Mouse (Mus musculus) cerebellum, adult 8-10 months (tissue): Measurements from ENCODE around the gene Lbx2.

ENCODE experiments used
- DNase-seq: peaks from one replicate; pipeline ENCODE4 v3.0.0; 2022

Gene Lbx2

GRCm38 (mm10) chr6:83086121-83087035 is at the start of gene Lbx2:
TSS of gene Lbx2 (plus strand) at chr6:83086367.
- DNase-seq: no peak

GRCm38 (mm10) chr6:83037188-83037587 is 49.0 kb upstream of the Lbx2 start:
- DNase-seq: no peak

GRCm38 (mm10) chr6:83038496-83039012 is 47.6 kb upstream of the Lbx2 start:
- DNase-seq: peak; percentile 89

GRCm38 (mm10) chr6:83040601-83041000 is 45.6 kb upstream of the Lbx2 start:
- DNase-seq: no peak

GRCm38 (mm10) chr6:83043561-83043960 is 42.6 kb upstream of the Lbx2 start:
- DNase-seq: no peak

- DNase-seq: no peak
Observed at GRCm38 (mm10) chr6:83043993-83044392, 42.2 kb upstream of the Lbx2 start.

GRCm38 (mm10) chr6:83044742-83045141 is 41.4 kb upstream of the Lbx2 start:
- DNase-seq: no peak

GRCm38 (mm10) chr6:83049367-83049766 is 36.8 kb upstream of the Lbx2 start:
- no peak for DNase-seq

- peak; percentile 36 for DNase-seq
Observed at GRCm38 (mm10) chr6:83053136-83053960, 32.8 kb upstream of the Lbx2 start.

- DNase-seq: peak; percentile 95
Observed at GRCm38 (mm10) chr6:83054074-83054851, 31.9 kb upstream of the Lbx2 start, which contains the start of gene Aup1. TSS of gene Aup1 (plus strand) at chr6:83054521.

GRCm38 (mm10) chr6:83054871-83055431 is 31.2 kb upstream of the Lbx2 start, which contains the start of gene Htra2:
TSS of gene Htra2 (minus strand) at chr6:83055273.
- DNase-seq: no peak

GRCm38 (mm10) chr6:83057790-83058189 is 28.4 kb upstream of the Lbx2 start, which contains the start of gene Dqx1:
TSS of gene Dqx1 (plus strand) at chr6:83057844.
- DNase-seq: peak; percentile 24

- DNase-seq: no peak
Observed at GRCm38 (mm10) chr6:83058725-83059124, 27.4 kb upstream of the Lbx2 start.

- no peak for DNase-seq
Observed at GRCm38 (mm10) chr6:83065995-83066394, 20.2 kb upstream of the Lbx2 start.

GRCm38 (mm10) chr6:83066441-83066840 is 19.7 kb upstream of the Lbx2 start:
- no peak for DNase-seq

- no peak for DNase-seq
Observed at GRCm38 (mm10) chr6:83068221-83068620, 17.9 kb upstream of the Lbx2 start.

- DNase-seq: no peak
Observed at GRCm38 (mm10) chr6:83068706-83069487, 17.3 kb upstream of the Lbx2 start.

GRCm38 (mm10) chr6:83069488-83070246 is 16.5 kb upstream of the Lbx2 start:
- peak; percentile 28 for DNase-seq

GRCm38 (mm10) chr6:83070247-83070310 is 16.1 kb upstream of the Lbx2 start, which contains the start of gene Tlx2:
TSS of gene Tlx2 (minus strand) at chr6:83070293.
- no peak for DNase-seq

- DNase-seq: peak; percentile 50
Observed at GRCm38 (mm10) chr6:83070311-83071219, 15.6 kb upstream of the Lbx2 start.
